Mouse (Mus musculus): ENCODE data around the gene B3glct. TPM values are rescaled to one million over a fixed set of nuclear protein-coding genes. Genes with fewer than 3 reads are reported as not detected.

Gene B3glct
- 4.6 and 4.7 TPM in 2 replicates for polyA plus RNA-seq (2021; fragmentation: Nextera tagmentation)
- long read RNA-seq, experiment 1, full-length matches to known transcripts = 7 of 12 reads
- long read RNA-seq, experiment 1, partial matches to known transcripts = 0 of 12 reads
- long read RNA-seq, experiment 1, other reads (novel, unspliced or antisense) = 5 of 12 reads
- long read RNA-seq, experiment 2, full-length matches to known transcripts = 3 of 6 reads
- long read RNA-seq, experiment 2, partial matches to known transcripts = 0 of 6 reads
- long read RNA-seq, experiment 2, other reads (novel, unspliced or antisense) = 3 of 6 reads

GRCm38 (mm10) chr5:149678100-149678989 is at the start of gene B3glct:
TSS of gene B3glct (plus strand) at chr5:149678230.

GRCm38 (mm10) chr5:149636075-149636920 is 41.7 kb upstream of the B3glct start, which contains the start of gene Hsph1:
TSS of gene Hsph1 (minus strand) at chr5:149636376.

Other genes with a start within 250 kb of the B3glct start
- 0.16 TPM in 1 of 2 replicates, not detected in the other for gene Tex26, start 238.6 kb upstream of the B3glct start, polyA plus RNA-seq (2021; fragmentation: Nextera tagmentation)
- gene Wdr95, start 149.6 kb upstream of the B3glct start, polyA plus RNA-seq (2021; fragmentation: Nextera tagmentation) = 0.44 and 0.50 TPM in 2 replicates
- 129 and 169 TPM in 2 replicates for gene Hsph1, start 41.9 kb upstream of the B3glct start, polyA plus RNA-seq (2021; fragmentation: Nextera tagmentation)

All from left cerebral cortex, adult 6 months (tissue).